Mouse (Mus musculus): ENCODE data around the gene Ttl.

GRCm38 (mm10) chr2:129092810-129093209 is 27.1 kb downstream of the Ttl start:
- no peak for TF ChIP-seq POLR2A (IDR thresholded peaks at IDR 0.05; ENCODE audit: control insufficient read depth, low read depth, low read length)
- no peak for TF ChIP-seq CTCF (IDR thresholded peaks at IDR 0.05; ENCODE audit: control insufficient read depth, insufficient read depth, insufficient replicate concordance, low read depth, low read length)

Measured in testis, adult 2 months (tissue).